Mouse (Mus musculus): Measurements from ENCODE around the gene Olfr1128. TPM values are rescaled to one million over a fixed set of nuclear protein-coding genes. Genes with fewer than 3 reads are reported as not detected.

The Olfr1128 gene
- not detected for polyA plus RNA-seq (2014; fragmentation: Illumina TruSeq; extraction: RNeasy Lipid Tissue Mini Kit (QIAGEN cat#74804); ENCODE audit: low read depth, low replicate concordance)

DNA sequence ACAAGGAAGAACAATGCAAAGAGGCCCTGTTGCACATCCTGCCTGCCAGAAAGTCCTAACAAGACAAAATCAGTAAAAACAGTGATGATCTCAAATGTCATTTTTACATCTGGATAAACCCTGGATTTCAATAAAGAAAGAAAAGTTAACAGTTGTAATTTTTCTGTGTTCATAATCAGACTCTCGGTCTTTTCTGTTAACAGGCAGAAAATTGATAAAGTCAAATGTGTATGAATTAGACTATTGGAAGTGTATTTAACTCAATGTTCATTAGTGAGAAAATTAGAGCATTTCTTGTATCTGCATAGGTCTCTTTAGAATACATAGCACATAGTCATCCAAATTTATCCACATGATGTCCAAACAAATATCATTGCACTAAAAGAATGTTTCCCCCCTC is at the start of gene Olfr1128:
Gene Olfr1128, minus strand, starts transcription at position 101 of the 400 bp plus-strand sequence.

DNA sequence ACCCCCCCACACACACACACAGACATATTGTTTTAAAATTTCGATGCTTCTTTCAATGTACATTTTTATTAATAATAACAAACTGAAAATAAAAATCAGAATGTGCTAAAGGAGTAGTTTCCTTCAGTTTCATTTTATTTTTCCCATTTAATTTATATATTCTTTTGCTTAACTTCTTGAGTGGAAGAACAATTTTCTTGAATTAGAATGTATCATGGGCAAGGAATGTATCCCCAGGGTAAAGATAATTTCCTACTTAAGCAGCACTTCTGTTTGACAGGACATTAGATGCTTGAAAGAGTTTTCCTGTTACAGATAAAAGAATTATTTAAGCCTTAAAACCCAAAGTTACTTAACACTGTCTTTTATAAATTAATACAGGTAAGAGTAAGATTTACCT is 28.3 kb upstream of the Olfr1128 start, which contains the start of gene Olfr1129:
Gene Olfr1129, plus strand, starts transcription at position 301 of the 400 bp plus-strand sequence.

DNA sequence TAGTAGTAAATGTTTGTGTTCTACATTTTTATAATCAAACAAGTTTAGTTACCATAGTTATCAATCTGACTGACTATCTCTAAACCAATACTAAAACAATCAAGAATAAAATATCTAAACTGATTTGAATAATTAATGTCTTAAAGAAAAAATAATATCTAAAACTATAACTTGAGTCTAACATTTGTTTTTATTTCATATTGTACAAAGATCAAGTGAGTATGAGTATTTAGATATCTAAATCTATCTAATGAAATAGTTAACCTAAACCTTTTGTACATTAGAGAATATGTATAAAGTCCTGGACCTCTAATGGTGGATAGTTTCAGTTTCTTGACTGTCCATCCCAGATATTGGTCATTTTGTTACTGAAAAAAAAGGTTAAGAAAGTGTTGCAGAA is 13.8 kb downstream of the Olfr1128 start, which contains the start of gene Olfr153:
Gene Olfr153, plus strand, starts transcription at position 301 of the 400 bp plus-strand sequence.

DNA sequence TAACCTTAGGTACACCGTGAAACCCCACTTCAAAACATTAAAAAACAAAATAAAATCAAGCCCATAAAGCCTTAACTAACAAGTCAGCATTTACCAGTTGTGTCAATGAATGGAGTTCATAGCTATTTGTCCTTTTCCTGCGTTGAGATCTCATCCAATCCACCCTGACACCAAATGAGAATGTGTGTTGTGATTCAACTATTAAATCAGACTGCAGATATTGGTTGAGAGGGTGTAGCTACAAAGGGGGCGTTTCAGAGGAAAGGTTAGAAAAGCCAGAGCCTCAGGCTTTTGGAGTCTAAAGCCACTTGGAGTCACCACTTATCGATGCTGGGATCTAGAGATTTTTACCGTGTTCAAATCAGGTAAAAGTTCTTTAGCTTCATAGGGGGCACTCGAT is 39.1 kb downstream of the Olfr1128 start, which contains the start of gene Pramel6:
Gene Pramel6, plus strand, starts transcription at position 301 of the 400 bp plus-strand sequence.

DNA sequence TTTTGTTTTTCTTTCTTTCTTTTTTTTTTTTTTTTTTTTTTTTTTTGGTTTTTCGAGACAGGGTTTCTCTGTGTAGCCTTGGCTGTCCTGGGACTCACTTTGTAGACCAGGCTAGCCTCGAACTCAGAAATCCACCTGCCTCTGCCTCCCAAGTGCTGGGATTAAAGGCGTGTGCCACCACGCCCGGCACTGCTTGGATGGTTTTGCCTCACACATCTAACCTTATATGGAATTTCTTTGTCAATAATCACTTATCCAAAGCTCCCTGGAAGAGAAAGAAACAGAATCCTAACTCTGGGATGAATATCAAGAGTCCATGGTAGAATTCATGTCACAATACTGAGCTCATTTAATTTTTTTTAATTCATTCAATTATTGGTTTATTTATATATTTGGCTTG is 48.3 kb downstream of the Olfr1128 start, which contains the start of gene Pramel7:
Gene Pramel7, minus strand, starts transcription at position 101 of the 400 bp plus-strand sequence.

Other genes with a start within 250 kb of the Olfr1128 start
- gene Olfr1118, start 238.0 kb downstream of the Olfr1128 start, polyA plus RNA-seq (2014; fragmentation: Illumina TruSeq; extraction: RNeasy Lipid Tissue Mini Kit (QIAGEN cat#74804); ENCODE audit: low read depth, low replicate concordance), result not detected
- gene Olfr1120, start 190.7 kb downstream of the Olfr1128 start, polyA plus RNA-seq (2014; fragmentation: Illumina TruSeq; extraction: RNeasy Lipid Tissue Mini Kit (QIAGEN cat#74804); ENCODE audit: low read depth, low replicate concordance), result not detected
- gene Olfr1121, start 175.6 kb downstream of the Olfr1128 start, polyA plus RNA-seq (2014; fragmentation: Illumina TruSeq; extraction: RNeasy Lipid Tissue Mini Kit (QIAGEN cat#74804); ENCODE audit: low read depth, low replicate concordance), result not detected
- gene Olfr1122, start 159.7 kb downstream of the Olfr1128 start, polyA plus RNA-seq (2014; fragmentation: Illumina TruSeq; extraction: RNeasy Lipid Tissue Mini Kit (QIAGEN cat#74804); ENCODE audit: low read depth, low replicate concordance), result not detected
- not detected for gene Olfr1123, start 128.9 kb downstream of the Olfr1128 start, polyA plus RNA-seq (2014; fragmentation: Illumina TruSeq; extraction: RNeasy Lipid Tissue Mini Kit (QIAGEN cat#74804); ENCODE audit: low read depth, low replicate concordance)
- gene Olfr1124, start 115.3 kb downstream of the Olfr1128 start, polyA plus RNA-seq (2014; fragmentation: Illumina TruSeq; extraction: RNeasy Lipid Tissue Mini Kit (QIAGEN cat#74804); ENCODE audit: low read depth, low replicate concordance), result not detected
- not detected for gene Olfr1126, start 91.6 kb downstream of the Olfr1128 start, polyA plus RNA-seq (2014; fragmentation: Illumina TruSeq; extraction: RNeasy Lipid Tissue Mini Kit (QIAGEN cat#74804); ENCODE audit: low read depth, low replicate concordance)
- not detected for gene Pramel7, start 48.4 kb downstream of the Olfr1128 start, polyA plus RNA-seq (2014; fragmentation: Illumina TruSeq; extraction: RNeasy Lipid Tissue Mini Kit (QIAGEN cat#74804); ENCODE audit: low read depth, low replicate concordance)
- gene Pramel6, start 39.0 kb downstream of the Olfr1128 start, polyA plus RNA-seq (2014; fragmentation: Illumina TruSeq; extraction: RNeasy Lipid Tissue Mini Kit (QIAGEN cat#74804); ENCODE audit: low read depth, low replicate concordance), result not detected
- not detected for gene Olfr153, start 13.7 kb downstream of the Olfr1128 start, polyA plus RNA-seq (2014; fragmentation: Illumina TruSeq; extraction: RNeasy Lipid Tissue Mini Kit (QIAGEN cat#74804); ENCODE audit: low read depth, low replicate concordance)
- not detected for gene Olfr1129, start 28.4 kb upstream of the Olfr1128 start, polyA plus RNA-seq (2014; fragmentation: Illumina TruSeq; extraction: RNeasy Lipid Tissue Mini Kit (QIAGEN cat#74804); ENCODE audit: low read depth, low replicate concordance)
- not detected for gene Olfr1130, start 60.7 kb upstream of the Olfr1128 start, polyA plus RNA-seq (2014; fragmentation: Illumina TruSeq; extraction: RNeasy Lipid Tissue Mini Kit (QIAGEN cat#74804); ENCODE audit: low read depth, low replicate concordance)
- not detected for gene Olfr1131, start 81.6 kb upstream of the Olfr1128 start, polyA plus RNA-seq (2014; fragmentation: Illumina TruSeq; extraction: RNeasy Lipid Tissue Mini Kit (QIAGEN cat#74804); ENCODE audit: low read depth, low replicate concordance)
- gene Olfr1132, start 92.0 kb upstream of the Olfr1128 start, polyA plus RNA-seq (2014; fragmentation: Illumina TruSeq; extraction: RNeasy Lipid Tissue Mini Kit (QIAGEN cat#74804); ENCODE audit: low read depth, low replicate concordance), result not detected
- gene Olfr1133, start 101.8 kb upstream of the Olfr1128 start, polyA plus RNA-seq (2014; fragmentation: Illumina TruSeq; extraction: RNeasy Lipid Tissue Mini Kit (QIAGEN cat#74804); ENCODE audit: low read depth, low replicate concordance), result not detected
- not detected for gene Olfr1134, start 112.9 kb upstream of the Olfr1128 start, polyA plus RNA-seq (2014; fragmentation: Illumina TruSeq; extraction: RNeasy Lipid Tissue Mini Kit (QIAGEN cat#74804); ENCODE audit: low read depth, low replicate concordance)
- not detected for gene Olfr1135, start 128.1 kb upstream of the Olfr1128 start, polyA plus RNA-seq (2014; fragmentation: Illumina TruSeq; extraction: RNeasy Lipid Tissue Mini Kit (QIAGEN cat#74804); ENCODE audit: low read depth, low replicate concordance)
- gene Olfr1136, start 148.4 kb upstream of the Olfr1128 start, polyA plus RNA-seq (2014; fragmentation: Illumina TruSeq; extraction: RNeasy Lipid Tissue Mini Kit (QIAGEN cat#74804); ENCODE audit: low read depth, low replicate concordance), result not detected
- gene Olfr1137, start 167.6 kb upstream of the Olfr1128 start, polyA plus RNA-seq (2014; fragmentation: Illumina TruSeq; extraction: RNeasy Lipid Tissue Mini Kit (QIAGEN cat#74804); ENCODE audit: low read depth, low replicate concordance), result not detected
- gene Olfr1138, start 194.4 kb upstream of the Olfr1128 start, polyA plus RNA-seq (2014; fragmentation: Illumina TruSeq; extraction: RNeasy Lipid Tissue Mini Kit (QIAGEN cat#74804); ENCODE audit: low read depth, low replicate concordance), result not detected
- not detected for gene Olfr1140, start 198.2 kb upstream of the Olfr1128 start, polyA plus RNA-seq (2014; fragmentation: Illumina TruSeq; extraction: RNeasy Lipid Tissue Mini Kit (QIAGEN cat#74804); ENCODE audit: low read depth, low replicate concordance)
- gene Olfr1141, start 208.4 kb upstream of the Olfr1128 start, polyA plus RNA-seq (2014; fragmentation: Illumina TruSeq; extraction: RNeasy Lipid Tissue Mini Kit (QIAGEN cat#74804); ENCODE audit: low read depth, low replicate concordance), result not detected
- gene Olfr152, start 233.9 kb upstream of the Olfr1128 start, polyA plus RNA-seq (2014; fragmentation: Illumina TruSeq; extraction: RNeasy Lipid Tissue Mini Kit (QIAGEN cat#74804); ENCODE audit: low read depth, low replicate concordance), result not detected